Mouse (Mus musculus): ENCODE measurements around the gene Scd1. TPM values are rescaled to one million over a fixed set of nuclear protein-coding genes. Genes with fewer than 3 reads are reported as not detected.
"Not testable (repeated sequence)": the region's sequence is repeated elsewhere in the genome, so short reads cannot be mapped to it uniquely, and the experiment has no call there.

Gene Scd1
- total RNA-seq, 2 experiments from 2014 or later = 17.3 to 33.1 TPM

DNA sequence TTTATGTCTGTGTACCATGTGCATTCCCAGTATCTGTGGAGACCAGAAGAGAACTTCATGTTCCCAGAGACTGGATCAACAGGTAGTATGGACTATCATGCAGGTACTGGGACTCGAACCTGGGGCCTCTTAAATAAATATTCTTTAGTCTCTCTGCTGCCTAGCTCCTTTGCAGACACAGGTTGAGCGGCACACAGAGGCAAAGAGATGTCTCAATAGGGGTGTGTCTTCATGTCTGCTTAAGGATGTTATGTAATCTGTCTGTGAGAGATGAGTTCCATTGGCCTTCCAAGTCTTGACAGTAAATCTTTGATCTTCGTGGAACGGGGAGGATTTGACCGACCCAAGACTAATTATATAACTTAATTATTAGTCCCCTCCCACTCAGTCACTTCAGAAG is 37.4 kb downstream of the Scd1 start:
- no peak for ATAC-seq (replicated peaks; ENCODE audit: low FRiP score, poor library complexity, severe bottlenecking)

- no peak for ATAC-seq (replicated peaks; ENCODE audit: low FRiP score, poor library complexity, severe bottlenecking)
Observed at GRCm38 (mm10) chr19:44369371-44369770, 38.3 kb downstream of the Scd1 start.

GRCm38 (mm10) chr19:44367076-44367475 is 40.6 kb downstream of the Scd1 start:
- ATAC-seq (replicated peaks; ENCODE audit: low FRiP score, poor library complexity, severe bottlenecking) = not testable (repeated sequence)

DNA sequence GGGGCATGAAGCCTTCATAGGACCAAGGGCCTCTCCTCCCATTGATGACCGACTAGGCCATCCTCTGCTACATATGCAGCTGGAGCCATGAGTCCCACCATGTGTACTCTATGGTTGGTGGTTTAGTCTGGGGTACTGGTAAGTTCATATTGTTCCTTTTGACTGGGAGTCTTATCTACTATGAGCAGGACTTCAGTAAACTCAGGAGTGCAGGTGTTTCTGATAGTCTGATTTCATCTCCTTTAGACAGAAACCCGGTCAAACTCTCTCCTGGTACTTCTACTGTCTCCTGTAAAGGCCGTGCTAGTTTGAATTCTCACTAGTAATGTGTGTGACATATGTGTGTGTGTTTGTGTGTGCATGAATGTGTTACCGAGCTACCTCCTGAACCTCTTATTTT is 41.9 kb downstream of the Scd1 start:
- no peak for ATAC-seq (replicated peaks; ENCODE audit: low FRiP score, poor library complexity, severe bottlenecking)

GRCm38 (mm10) chr19:44364029-44364428 is 43.6 kb downstream of the Scd1 start:
- no peak for ATAC-seq (replicated peaks; ENCODE audit: low FRiP score, poor library complexity, severe bottlenecking)

- ATAC-seq (replicated peaks; ENCODE audit: low FRiP score, poor library complexity, severe bottlenecking) = peak; percentile 90
Observed at GRCm38 (mm10) chr19:44363529-44363928, 44.1 kb downstream of the Scd1 start.

- no peak for ATAC-seq (replicated peaks; ENCODE audit: low FRiP score, poor library complexity, severe bottlenecking)
Observed at GRCm38 (mm10) chr19:44358700-44359099, 49.0 kb downstream of the Scd1 start.

DNA sequence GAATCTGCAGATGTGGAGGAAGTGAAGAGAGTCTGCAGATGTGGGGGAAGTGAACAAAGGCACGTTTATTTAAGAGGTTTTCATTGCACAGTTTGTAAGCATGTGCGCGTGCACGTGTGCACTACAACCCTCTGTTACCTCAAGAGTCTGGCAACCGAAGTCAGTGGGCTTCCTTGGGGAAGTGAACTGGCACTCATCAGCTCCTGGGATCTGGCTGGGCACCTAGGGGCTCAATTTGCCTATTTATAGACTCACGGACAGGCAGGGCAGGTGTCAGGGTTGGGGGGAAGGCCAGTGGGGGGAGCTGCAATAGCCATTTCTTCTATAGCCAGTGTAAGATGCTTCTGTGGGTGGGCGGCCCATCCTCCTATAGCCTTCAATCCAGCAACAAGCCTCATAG is 55.9 kb downstream of the Scd1 start:
- no peak for ATAC-seq (replicated peaks; ENCODE audit: low FRiP score, poor library complexity, severe bottlenecking)

DNA sequence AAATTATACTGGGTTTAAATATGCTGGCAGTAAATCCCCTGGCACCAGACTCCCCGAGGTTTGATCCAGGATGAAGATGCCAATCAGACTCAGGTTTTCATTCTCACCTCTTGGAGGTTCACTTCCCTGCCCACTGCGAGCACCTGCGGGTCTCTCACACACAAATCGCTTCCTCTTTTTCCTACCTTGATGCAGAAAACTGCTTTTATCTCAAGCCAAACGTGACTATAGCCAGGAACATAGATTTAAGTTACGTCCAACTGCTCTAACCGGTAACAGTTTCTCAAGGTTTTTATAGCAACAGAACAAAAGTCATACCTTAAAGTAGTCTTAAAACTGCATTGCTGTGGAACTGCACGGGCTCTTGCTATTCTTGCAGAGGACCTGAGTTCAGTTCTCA is 58.0 kb downstream of the Scd1 start:
- no peak for ATAC-seq (replicated peaks; ENCODE audit: low FRiP score, poor library complexity, severe bottlenecking)

Other genes with a start within 250 kb of the Scd1 start
- not detected in 2 replicates for gene Pkd2l1, start 215.4 kb downstream of the Scd1 start, total RNA-seq (2015; ENCODE audit: low replicate concordance)
- gene Pkd2l1, start 215.4 kb downstream of the Scd1 start, total RNA-seq (2017; ENCODE audit: low replicate concordance) = not detected in 2 replicates
- not detected in 2 replicates for gene Scd3, start 204.6 kb downstream of the Scd1 start, total RNA-seq (2015; ENCODE audit: low replicate concordance)
- gene Scd3, start 204.6 kb downstream of the Scd1 start, total RNA-seq (2017; ENCODE audit: low replicate concordance) = not detected in 2 replicates
- 13.7 and 18.9 TPM in 2 replicates for gene Scd2, start 114.2 kb downstream of the Scd1 start, total RNA-seq (2015; ENCODE audit: low replicate concordance)
- gene Scd2, start 114.2 kb downstream of the Scd1 start, total RNA-seq (2017; ENCODE audit: low replicate concordance) = 9.4 and 13.2 TPM in 2 replicates
- gene Scd4, start 74.8 kb downstream of the Scd1 start, total RNA-seq (2015; ENCODE audit: low replicate concordance) = not detected in 2 replicates
- gene Scd4, start 74.8 kb downstream of the Scd1 start, total RNA-seq (2017; ENCODE audit: low replicate concordance) = 2.1 TPM in 1 of 2 replicates, not detected in the other
- gene Wnt8b, start 85.6 kb upstream of the Scd1 start, total RNA-seq (2015; ENCODE audit: low replicate concordance) = not detected in 2 replicates
- gene Wnt8b, start 85.6 kb upstream of the Scd1 start, total RNA-seq (2017; ENCODE audit: low replicate concordance) = not detected in 2 replicates
- 0.36 and 1.3 TPM in 2 replicates for gene Sec31b, start 138.0 kb upstream of the Scd1 start, total RNA-seq (2015; ENCODE audit: low replicate concordance)
- gene Sec31b, start 138.0 kb upstream of the Scd1 start, total RNA-seq (2017; ENCODE audit: low replicate concordance) = 0.26 TPM in 1 of 2 replicates, not detected in the other
- gene Gm20538, start 145.0 kb upstream of the Scd1 start, total RNA-seq (2015; ENCODE audit: low replicate concordance) = not detected in 2 replicates
- not detected in 2 replicates for gene Gm20538, start 145.0 kb upstream of the Scd1 start, total RNA-seq (2017; ENCODE audit: low replicate concordance)
- 115 and 143 TPM in 2 replicates for gene Ndufb8, start 147.6 kb upstream of the Scd1 start, total RNA-seq (2015; ENCODE audit: low replicate concordance)
- gene Ndufb8, start 147.6 kb upstream of the Scd1 start, total RNA-seq (2017; ENCODE audit: low replicate concordance) = 56.9 and 85.0 TPM in 2 replicates
- 1.8 and 2.5 TPM in 2 replicates for gene Hif1an, start 155.0 kb upstream of the Scd1 start, total RNA-seq (2015; ENCODE audit: low replicate concordance)
- 3.6 and 5.8 TPM in 2 replicates for gene Hif1an, start 155.0 kb upstream of the Scd1 start, total RNA-seq (2017; ENCODE audit: low replicate concordance)